Mouse (Mus musculus): ENCODE results near the gene Gm49320. TPM values are rescaled to one million over a fixed set of nuclear protein-coding genes. Genes with fewer than 3 reads are reported as not detected.

The Gm49320 gene
- total RNA-seq, 2 experiments from 2014 or later: 1.6 TPM; not detected in 1

GRCm38 (mm10) chr8:4219617-4220016, 19.0 kb upstream of the Gm49320 start:
- DNase-seq (ENCODE audit: extremely low spot score in 1 of 2, low spot score in 2 of 2): no peak
- intact Hi-C loops (cut with DNase I): loop anchor here (2.0 kb wide), 1 partner anchor 15 kb away; no protein-coding TSS in a partner anchor

DNA sequence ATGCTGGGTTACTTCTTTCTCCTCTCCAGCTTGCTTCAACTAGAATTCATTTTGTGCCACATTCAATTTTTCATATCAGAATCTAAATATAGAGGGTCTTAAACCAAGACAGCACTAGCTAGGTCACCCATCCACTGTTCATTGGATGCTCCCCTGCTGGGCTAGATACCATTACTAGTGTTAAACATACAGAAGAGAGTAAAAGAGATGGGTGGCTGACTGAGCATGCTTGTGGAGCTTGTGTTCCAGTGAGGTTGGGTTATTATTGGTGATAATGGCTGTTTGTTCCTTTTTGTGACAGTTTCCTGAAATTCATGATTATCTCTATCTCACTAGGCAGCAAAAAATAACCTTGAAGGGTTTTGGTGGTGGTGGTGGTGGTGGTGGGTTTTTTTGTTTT, 16.6 kb upstream of the Gm49320 start:
- DNase-seq (ENCODE audit: extremely low spot score in 1 of 2, low spot score in 2 of 2): no peak
- intact Hi-C loops (cut with DNase I): no loop called here

GRCm38 (mm10) chr8:4226323-4226722, 12.3 kb upstream of the Gm49320 start:
- no peak for DNase-seq (ENCODE audit: extremely low spot score in 1 of 2, low spot score in 2 of 2)
- intact Hi-C loops (cut with DNase I): no loop called here

DNA sequence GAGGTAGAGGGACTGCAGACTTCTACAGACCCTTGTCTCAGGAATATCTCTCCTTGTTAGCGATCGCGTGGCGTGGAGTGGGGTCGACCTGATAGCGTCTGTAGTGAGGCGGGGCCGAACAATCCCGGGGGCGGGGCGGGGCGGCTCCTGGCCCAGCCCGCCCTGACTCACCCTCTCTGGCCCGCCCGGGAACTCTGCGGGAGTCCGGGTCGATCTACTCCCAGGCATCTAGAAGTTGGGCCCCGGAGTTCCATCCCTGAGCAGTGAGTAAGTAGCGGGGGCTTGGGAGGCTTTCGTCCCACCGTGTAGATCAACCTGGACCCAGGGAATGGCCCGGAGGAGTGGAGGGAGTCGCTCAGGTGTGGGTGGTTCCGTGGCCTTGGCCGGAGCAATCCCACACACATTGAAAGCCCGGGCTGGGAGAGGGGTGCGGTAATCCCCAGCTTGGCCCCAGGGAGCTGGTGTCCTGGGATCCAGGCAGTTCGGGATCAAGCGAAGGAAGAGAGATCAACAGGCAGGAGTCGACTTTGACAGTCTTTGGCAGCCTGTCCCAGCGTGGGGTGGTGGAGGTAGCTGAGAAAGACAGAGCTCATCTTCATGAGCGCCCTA, 11.8 kb upstream of the Gm49320 start, which contains the start of gene Lrrc8e:
Lrrc8e (plus strand) TSS at position 89 of the 609 bp plus-strand sequence.
- DNase-seq (ENCODE audit: extremely low spot score in 1 of 2, low spot score in 2 of 2): no peak
- intact Hi-C loops (cut with DNase I): no loop called here

DNA sequence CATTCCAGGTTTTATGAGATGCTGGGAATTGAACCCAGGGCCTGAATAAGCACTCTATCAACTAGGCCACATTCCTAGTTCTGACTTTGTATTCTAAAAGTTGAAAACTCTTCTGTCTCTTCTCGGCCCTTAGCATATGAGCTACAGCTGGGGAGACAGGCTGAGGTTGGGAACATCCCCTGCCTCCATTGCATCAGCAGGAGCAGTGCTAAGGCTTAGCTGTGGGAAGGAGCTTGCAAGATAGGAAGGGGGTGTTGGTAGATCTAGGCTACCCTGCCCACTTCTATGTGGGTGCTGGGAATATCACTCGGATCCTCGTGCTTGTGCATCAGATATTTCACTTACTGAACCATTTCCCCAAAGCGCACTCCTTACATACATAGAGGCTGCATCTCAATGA, 10.7 kb upstream of the Gm49320 start:
- no peak for DNase-seq (ENCODE audit: extremely low spot score in 1 of 2, low spot score in 2 of 2)
- intact Hi-C loops (cut with DNase I): no loop called here

- DNase-seq (ENCODE audit: extremely low spot score in 1 of 2, low spot score in 2 of 2): no peak
- intact Hi-C loops (cut with DNase I): no loop called here
These were observed 8.9 kb upstream of the Gm49320 start for GRCm38 (mm10) chr8:4229784-4230183.

- intact Hi-C loops (cut with DNase I): no loop called here
These were observed 7.9 kb upstream of the Gm49320 start for GRCm38 (mm10) chr8:4230612-4231351.

GRCm38 (mm10) chr8:4237814-4238433, 741 bp upstream of the Gm49320 start:
- intact Hi-C loops (cut with DNase I): no loop called here
- no peak for DNase-seq (ENCODE audit: extremely low spot score in 1 of 2, low spot score in 2 of 2)

More at GRCm38 (mm10) chr8:4230612-4231351, 7.9 kb upstream of the Gm49320 start:
- DNase-seq (ENCODE audit: extremely low spot score in 1 of 2, low spot score in 2 of 2): no peak

DNA sequence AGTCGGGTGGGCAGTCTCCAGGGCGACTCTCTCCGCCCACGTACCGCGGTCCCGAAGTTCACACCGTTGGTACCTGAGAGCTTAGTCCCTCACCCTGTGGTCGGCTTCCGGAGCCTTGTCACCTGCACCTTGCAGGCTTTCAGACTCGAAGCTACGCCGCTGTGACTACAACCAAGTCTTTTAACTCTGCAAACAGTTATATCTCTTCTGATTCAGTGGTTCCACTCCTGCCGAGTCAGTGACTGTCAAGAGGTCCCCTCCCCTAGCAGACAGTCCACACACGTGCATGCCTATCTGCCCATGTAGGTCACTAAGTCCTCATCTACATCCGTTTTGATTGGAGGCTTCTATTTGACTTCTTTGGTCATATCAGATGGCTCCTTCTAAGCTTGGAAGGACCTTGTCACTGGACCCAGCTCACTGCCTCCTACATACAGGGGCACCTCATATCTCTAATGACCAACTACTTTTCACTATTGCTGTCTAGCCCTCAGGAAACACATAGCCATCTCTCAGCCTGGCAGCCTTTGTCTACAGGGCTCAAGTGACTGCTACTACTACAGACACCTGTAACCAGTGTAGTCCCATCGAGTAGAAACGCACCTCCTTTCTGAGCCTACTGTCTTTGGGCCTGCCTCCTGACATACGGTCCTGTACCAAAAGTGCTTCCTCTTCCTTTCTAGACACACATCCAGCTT, 677 bp downstream of the Gm49320 start:
- DNase-seq (ENCODE audit: extremely low spot score in 1 of 2, low spot score in 2 of 2): no peak
- intact Hi-C loops (cut with DNase I): no loop called here

GRCm38 (mm10) chr8:4245061-4245460, 6.4 kb downstream of the Gm49320 start:
- intact Hi-C loops (cut with DNase I): no loop called here
- no peak for DNase-seq (ENCODE audit: extremely low spot score in 1 of 2, low spot score in 2 of 2)

- intact Hi-C loops (cut with DNase I): no loop called here
- no peak for DNase-seq (ENCODE audit: extremely low spot score in 1 of 2, low spot score in 2 of 2)
These were observed 7.1 kb downstream of the Gm49320 start for GRCm38 (mm10) chr8:4245737-4246136.

- DNase-seq (ENCODE audit: extremely low spot score in 1 of 2, low spot score in 2 of 2): no peak
- intact Hi-C loops (cut with DNase I): no loop called here
These were observed 8.6 kb downstream of the Gm49320 start for GRCm38 (mm10) chr8:4247241-4247640.

DNA sequence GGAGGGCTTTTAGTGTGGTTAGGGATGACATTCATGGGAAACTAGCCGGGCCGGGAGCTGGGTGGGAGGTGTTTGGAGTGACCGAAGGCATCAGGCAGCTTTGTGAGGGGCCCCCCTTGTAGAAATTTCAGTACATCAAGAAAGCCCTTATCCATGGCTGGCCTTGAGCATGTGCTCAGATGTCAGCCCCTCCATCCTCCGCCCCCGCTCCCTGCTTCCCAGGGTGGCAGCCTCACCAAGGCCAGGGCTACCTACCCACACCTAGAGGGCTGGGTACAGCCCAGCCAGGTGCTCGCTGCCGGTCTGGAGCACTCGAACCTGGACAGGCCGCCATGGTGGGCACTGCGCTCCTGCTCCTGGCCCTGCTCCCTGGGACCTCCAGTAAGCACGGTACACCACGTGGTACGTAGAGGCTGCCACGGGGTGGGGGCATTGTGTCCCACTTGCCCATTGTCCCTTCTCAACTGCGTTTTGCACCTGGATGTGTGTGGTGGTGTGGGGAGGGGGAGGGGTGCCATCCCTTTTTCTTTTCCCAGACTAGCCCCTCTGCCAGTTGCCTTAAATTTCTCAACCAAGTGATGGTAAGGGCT, 9.4 kb downstream of the Gm49320 start, which contains the start of gene Tgfbr3l:
Tgfbr3l (plus strand) TSS at position 264 of the 590 bp plus-strand sequence.
- intact Hi-C loops (cut with DNase I): no loop called here
- DNase-seq (ENCODE audit: extremely low spot score in 1 of 2, low spot score in 2 of 2): no peak

DNA sequence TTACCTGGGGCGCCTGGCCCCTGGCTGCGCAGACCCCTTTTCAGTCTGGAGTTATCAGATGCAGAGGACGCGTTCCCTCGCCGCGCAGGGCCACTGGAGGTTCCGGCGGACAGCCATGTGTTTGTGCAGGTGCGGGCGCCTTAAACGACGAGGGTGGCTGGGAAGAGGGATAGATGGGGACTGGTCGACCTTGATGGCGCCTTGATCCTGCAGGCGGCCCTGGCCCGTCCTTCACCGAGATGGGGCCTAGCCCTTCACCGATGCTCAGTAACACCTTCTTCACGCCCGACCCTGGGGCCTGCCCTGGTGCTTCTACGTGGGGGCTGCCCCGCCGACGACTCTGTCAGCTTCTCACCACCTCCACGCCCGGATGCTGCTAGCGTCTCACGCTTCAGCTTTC, 10.5 kb downstream of the Gm49320 start:
- DNase-seq (ENCODE audit: extremely low spot score in 1 of 2, low spot score in 2 of 2): no peak
- intact Hi-C loops (cut with DNase I): no loop called here

DNA sequence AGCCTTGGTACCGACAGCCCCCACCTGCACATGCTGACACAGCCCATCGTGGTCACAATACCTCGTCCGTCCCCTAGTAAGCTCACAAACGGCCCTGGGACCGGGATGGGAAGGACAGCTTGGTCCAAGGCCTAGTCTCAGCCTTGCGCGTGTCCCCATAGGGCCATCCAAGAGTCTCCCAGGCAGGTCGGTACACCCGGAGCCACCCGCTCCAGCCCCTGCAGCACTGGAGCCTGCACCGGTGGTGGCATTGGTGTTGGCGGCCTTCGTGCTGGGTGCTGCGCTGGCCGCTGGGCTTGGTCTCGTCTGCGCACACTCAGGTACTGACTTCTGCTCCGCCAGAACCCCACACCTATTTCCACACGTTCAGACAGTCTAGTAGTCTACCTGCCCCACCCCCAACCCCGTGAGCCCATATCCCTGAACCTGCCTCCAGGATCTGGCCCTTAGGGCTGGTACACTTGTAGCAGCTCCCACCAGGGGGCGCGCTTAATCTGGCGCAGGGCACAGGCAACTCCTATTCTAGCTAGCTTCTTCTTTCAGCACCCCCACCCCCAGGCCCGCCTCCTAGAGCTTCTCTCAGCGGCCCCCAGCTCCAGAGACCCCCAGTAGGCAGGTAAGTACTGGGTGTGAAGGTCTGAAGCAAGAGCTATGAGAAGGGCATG, 11.8 kb downstream of the Gm49320 start:
- intact Hi-C loops (cut with DNase I): loop anchor here (5.0 to 10.0 kb wide), 2 partner anchors 72 to 334 kb away; no protein-coding TSS in a partner anchor
- peak; percentile 81 to 92 for DNase-seq (ENCODE audit: extremely low spot score in 1 of 2, low spot score in 2 of 2)

GRCm38 (mm10) chr8:4252116-4252760, 13.6 kb downstream of the Gm49320 start:
- DNase-seq (ENCODE audit: extremely low spot score in 1 of 2, low spot score in 2 of 2): no peak
- intact Hi-C loops (cut with DNase I): loop anchor here (5.0 to 10.0 kb wide), 2 partner anchors 70 to 333 kb away; no protein-coding TSS in a partner anchor

GRCm38 (mm10) chr8:4252934-4253841, 14.5 kb downstream of the Gm49320 start, which contains the start of gene Snapc2:
Gene Snapc2, plus strand, starts transcription at chr8:4253080.
- intact Hi-C loops (cut with DNase I): loop anchor here (5.0 to 10.0 kb wide), 2 partner anchors 69 to 332 kb away; no protein-coding TSS in a partner anchor
- peak; percentile 91 to 99 for DNase-seq (ENCODE audit: extremely low spot score in 1 of 2, low spot score in 2 of 2)
